Mouse (Mus musculus) neural tube, embryonic 13.5 days (tissue): ENCODE results near the gene Kbtbd3. TPM values are rescaled to one million over a fixed set of nuclear protein-coding genes. Genes with fewer than 3 reads are reported as not detected.

Source experiments
- ATAC-seq: fragments of 200-750 bp; cut with Nextera tagmentation; 2 replicates; pipeline ENCODE4 v1.8.0; 2017; ENCODE audit warnings: low read depth, mild to moderate bottlenecking, moderate TSS enrichment, moderate library complexity
- H3K27ac ChIP-seq: fragments of 300-500 bp; sonication (generic); replicated peaks from 2 replicates; pipeline ENCODE4 v1.5.1; 2015; ENCODE audit warnings: moderate library complexity, mild to moderate bottlenecking, inconsistent platforms
- H3K27me3 ChIP-seq: fragments of 300-500 bp; sonication (generic); 2 replicates; pipeline ENCODE4 v1.6.1; 2015; ENCODE audit warnings: mild to moderate bottlenecking, inconsistent platforms
- H3K36me3 ChIP-seq: fragments of 300-500 bp; sonication (generic); 2 replicates; pipeline ENCODE4 v1.6.1; 2015; ENCODE audit warnings: mild to moderate bottlenecking, inconsistent platforms
- H3K4me1 ChIP-seq: fragments of 300-500 bp; sonication (generic); replicated peaks from 2 replicates; pipeline ENCODE4 v1.6.1; 2015; ENCODE audit warnings: inconsistent platforms
- H3K4me2 ChIP-seq: fragments of 300-500 bp; sonication (generic); 2 replicates; pipeline ENCODE4 v1.6.1; 2015; ENCODE audit warnings: inconsistent platforms, mild to moderate bottlenecking, moderate library complexity
- H3K4me3 ChIP-seq: fragments of 300-500 bp; sonication (generic); 2 replicates; pipeline ENCODE4 v1.5.1; 2015; ENCODE audit warnings: mild to moderate bottlenecking, inconsistent platforms
- H3K9ac ChIP-seq: fragments of 300-500 bp; sonication (generic); 2 replicates; pipeline ENCODE4 v1.6.1; 2015; ENCODE audit warnings: moderate library complexity, mild to moderate bottlenecking, inconsistent platforms
- H3K9me3 ChIP-seq: fragments of 300-500 bp; sonication (generic); 2 replicates; pipeline ENCODE4 v1.6.1; 2016; ENCODE audit warnings: inconsistent platforms
- WGBS: fragments of 180-500 bp; shearing (Covaris S2); methylation state at CpG from one replicate; pipeline ENCODE4 v1.1.7; 2015; 5-methylcytosine and 5-hydroxymethylcytosine counted together
- polyA plus RNA-seq: library from polyadenylated mRNA; unstranded; fragments of >200 nt; fragmentation: Nextera tagmentation; extraction: Ambion mirVana; gene quantifications from 2 replicates; pipeline ENCODE4 v1.2.1, GENCODE M21; 2015

Gene Kbtbd3
- 12.0 and 13.6 TPM in 2 replicates for polyA plus RNA-seq

DNA sequence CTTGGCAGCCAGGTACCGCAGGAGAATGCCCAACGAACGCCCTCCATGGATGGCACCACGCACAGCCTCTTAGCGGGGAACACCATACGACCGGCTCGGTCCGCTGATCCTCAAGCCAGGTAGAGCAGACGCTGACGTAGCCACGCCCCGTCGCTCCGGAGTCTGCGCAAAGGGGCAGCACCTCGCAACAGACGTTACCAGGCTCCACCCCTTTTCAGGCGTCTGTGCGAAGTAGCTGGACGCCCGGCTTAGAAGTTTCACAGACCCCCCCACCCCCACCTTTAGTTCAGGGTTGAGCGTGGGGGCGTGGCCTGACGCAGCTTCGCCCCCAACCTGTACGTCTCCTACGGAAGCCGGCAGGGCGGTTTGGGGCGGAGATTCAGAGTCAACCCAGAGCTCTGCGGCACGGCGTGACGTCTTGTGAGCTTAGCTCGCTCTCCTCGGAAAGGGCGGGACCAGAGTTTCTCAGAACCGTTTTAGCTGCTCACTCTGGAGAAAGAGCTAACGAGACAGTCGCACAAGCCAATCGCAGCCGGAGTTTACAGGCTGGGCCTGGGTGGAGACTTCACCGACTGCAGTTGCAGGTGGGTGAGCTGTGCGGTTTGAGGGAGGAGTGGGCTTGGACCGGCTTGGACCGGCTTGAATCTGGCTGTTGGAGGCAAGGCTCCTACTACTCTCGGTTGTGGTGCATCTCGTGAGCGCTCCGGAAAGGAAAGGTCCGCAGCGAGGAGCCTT lies at the start of gene Kbtbd3, which contains the start of gene Aasdhppt:
Gene Kbtbd3, plus strand, starts transcription at position 483 of the 735 bp plus-strand sequence.
Gene Aasdhppt, minus strand, starts transcription at position 121 of the 735 bp plus-strand sequence.
- Histone ChIP-seq H3K4me1 (peaks cover 26% of the 10 kb centered on the region), H3K9ac (peak within 1 kb of the TSS; percentile 88)
- under 1% methylated on average over 53 of the region's 53 CpGs for WGBS

DNA sequence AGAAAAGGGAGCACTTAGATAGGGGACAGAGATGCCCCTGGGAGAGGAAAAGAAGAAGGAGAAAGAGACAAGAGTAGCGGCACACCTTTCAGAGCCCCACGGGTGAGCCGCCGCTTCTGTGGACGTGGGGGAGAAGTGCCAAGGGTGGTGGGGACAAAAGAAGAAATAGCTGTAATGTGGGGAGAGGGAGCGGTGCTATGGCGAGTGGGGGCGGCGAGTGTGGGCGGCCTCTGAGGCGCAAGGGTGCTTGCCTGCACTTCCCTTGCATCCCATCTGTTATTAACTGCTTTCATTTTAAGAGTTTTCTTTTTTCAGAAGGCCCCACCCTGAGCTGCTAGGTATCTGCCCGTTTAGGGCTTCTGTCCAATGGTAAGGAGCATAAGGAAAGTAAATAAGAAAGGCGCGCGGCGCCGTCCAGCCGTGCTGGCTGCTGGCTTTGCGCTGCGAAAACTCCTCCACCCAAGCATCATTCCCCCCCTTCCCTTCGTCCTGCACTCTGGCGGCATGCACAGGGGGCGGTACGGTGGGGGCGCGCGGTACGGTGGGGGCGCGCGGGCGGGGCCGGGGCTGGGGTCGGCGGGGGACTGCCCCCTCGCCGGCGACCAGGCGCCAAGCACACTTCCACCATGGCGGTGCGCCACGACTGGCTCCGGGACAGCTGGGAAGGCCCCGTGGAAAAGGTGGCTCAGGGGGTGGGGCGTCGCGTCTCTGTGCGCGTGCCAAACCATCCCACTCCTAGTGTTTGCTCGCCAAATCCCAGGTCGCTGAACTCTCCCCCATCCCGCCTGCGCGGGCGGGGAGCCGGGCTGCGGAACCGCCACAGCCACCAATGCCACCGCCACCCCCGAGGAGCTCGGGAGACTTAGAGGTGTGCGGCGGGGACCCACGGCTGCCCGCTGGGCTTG lies 49.5 kb upstream of the Kbtbd3 start:
- no peaks in the 10 kb centered on the region for H3K36me3 ChIP-seq
- 50% methylated on average over 65 of the region's 65 CpGs for WGBS
- H3K9me3 ChIP-seq: peaks cover 14% of the 10 kb centered on the region; the same call in 1 of the 2 replicates
- no peak overlapping the region for H3K4me2 ChIP-seq
- H3K4me1 ChIP-seq: no peaks in the 10 kb centered on the region
- no peak overlapping the region for H3K9ac ChIP-seq
- ATAC-seq: peak; percentile 63
- no peaks in the 10 kb centered on the region for H3K27me3 ChIP-seq
- H3K4me3 ChIP-seq: peak overlapping the region; percentile 26
- no peak overlapping the region for H3K27ac ChIP-seq

More for the DNA sequence above, at the start of gene Kbtbd3, which contains the start of gene Aasdhppt:
- Histone ChIP-seq H3K27ac (peak within 1 kb of the TSS; percentile 93), H3K9me3 (no peaks in the 10 kb centered on the region), H3K4me3 (peak within 1 kb of the TSS; percentile 73), H3K27me3 (no peaks in the 10 kb centered on the region), H3K4me2 (peak within 1 kb of the TSS; percentile 75), H3K36me3 (no peaks in the 10 kb centered on the region)
- peak; percentile 98 for ATAC-seq

DNA sequence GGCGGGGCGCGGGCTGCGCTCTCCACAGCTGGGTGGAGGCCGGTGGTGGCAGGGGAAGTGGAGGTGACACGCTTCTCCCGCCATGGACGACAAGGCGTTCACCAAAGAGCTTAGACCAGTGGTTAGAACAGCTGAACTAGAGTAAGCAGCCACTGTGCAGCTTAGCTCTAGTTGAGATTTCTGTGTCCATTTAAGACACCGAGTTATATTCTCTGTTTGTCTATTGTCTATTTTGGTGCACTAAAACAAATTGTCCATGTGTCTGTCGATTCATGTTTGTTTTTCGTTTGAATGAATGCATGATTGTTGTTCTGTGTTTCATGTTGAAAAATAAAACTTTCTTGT lies 48.9 kb upstream of the Kbtbd3 start:
- no peaks in the 10 kb centered on the region for H3K4me1 ChIP-seq
- H3K27ac ChIP-seq: no peak overlapping the region
- H3K4me3 ChIP-seq: peak overlapping the region; percentile 26
- no peak for ATAC-seq
- H3K4me2 ChIP-seq: no peak overlapping the region
- H3K9ac ChIP-seq: no peak overlapping the region
- no peaks in the 10 kb centered on the region for H3K36me3 ChIP-seq
- WGBS: 65% methylated on average over 12 of the region's 12 CpGs
- H3K27me3 ChIP-seq: no peaks in the 10 kb centered on the region
- peaks cover 14% of the 10 kb centered on the region; the same call in 1 of the 2 replicates for H3K9me3 ChIP-seq

DNA sequence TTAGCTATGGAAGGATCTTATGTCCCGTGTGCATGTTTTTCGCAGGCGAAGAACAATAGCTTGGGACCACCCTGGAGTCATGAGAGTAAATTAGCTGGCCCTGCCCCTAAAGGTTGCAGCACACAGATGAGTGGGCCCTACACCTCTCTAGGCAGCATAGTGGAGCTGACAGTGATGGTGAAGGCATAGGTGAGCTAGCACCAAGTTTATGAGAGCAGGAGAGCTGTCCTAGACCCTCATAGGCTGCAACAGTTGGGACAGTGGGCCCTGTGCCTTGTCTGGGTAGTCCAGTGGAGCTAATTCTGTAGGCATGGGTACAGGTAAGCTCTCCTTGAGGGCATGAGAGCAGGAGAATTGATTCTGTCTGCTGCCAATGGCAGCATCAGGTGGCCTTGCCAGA lies 42.8 kb upstream of the Kbtbd3 start:
- Histone ChIP-seq H3K9ac (no peak overlapping the region), H3K9me3 (no peaks in the 10 kb centered on the region), H3K4me1 (no peaks in the 10 kb centered on the region), H3K27ac (no peak overlapping the region), H3K27me3 (no peaks in the 10 kb centered on the region), H3K36me3 (no peaks in the 10 kb centered on the region), H3K4me2 (no peak overlapping the region), H3K4me3 (no peak overlapping the region)
- no peak for ATAC-seq
- WGBS: 98% methylated on average over 3 of the region's 3 CpGs

DNA sequence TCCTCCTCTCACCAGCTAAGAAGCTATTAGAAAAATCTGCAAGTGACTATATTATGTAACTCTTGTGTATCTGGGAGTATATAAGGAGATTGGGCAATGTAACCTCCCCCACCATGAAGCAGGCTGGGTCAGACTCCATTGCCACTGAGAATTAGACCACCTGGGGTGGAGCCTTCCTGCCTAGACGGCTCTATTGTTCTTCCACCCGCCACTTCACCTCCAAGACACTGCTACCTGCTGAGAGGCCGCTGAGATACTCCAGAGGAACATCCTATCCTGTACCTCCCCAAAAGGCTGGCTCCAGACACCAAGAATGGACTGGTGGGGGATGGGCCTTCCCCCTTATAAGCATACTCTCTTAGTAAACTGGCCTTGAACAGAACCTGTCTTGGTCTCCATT lies 25.8 kb upstream of the Kbtbd3 start:
- H3K27ac ChIP-seq: no peak overlapping the region
- H3K36me3 ChIP-seq: peaks cover 18% of the 10 kb centered on the region; the same call in 1 of the 2 replicates
- no peak for ATAC-seq
- H3K27me3 ChIP-seq: no peaks in the 10 kb centered on the region
- WGBS: 0% methylated on average over 3 of the region's 3 CpGs
- H3K4me1 ChIP-seq: no peaks in the 10 kb centered on the region
- H3K4me2 ChIP-seq: no peak overlapping the region
- H3K4me3 ChIP-seq: no peak overlapping the region
- H3K9me3 ChIP-seq: no peaks in the 10 kb centered on the region
- no peak overlapping the region for H3K9ac ChIP-seq

DNA sequence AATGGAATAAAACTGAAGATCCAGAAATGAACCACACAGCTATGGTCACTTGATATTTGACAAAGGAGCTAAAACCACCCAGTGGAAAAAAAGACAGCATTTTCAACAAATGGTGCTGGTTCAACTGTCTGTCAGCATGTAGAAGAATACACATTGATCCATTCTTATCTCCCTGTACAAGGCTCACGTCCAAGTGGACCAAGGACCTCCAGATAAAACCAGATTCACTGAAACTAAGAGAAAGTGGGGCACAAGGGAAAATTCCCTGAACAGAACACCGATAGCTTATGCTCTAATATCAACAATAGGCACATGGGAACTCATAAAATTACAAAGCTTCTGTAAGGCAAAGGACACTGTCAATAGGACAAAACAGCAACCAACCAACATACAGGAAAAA lies 9.2 kb upstream of the Kbtbd3 start:
- H3K4me3 ChIP-seq: no peak overlapping the region
- no peak for ATAC-seq
- H3K4me2 ChIP-seq: no peak overlapping the region
- H3K9ac ChIP-seq: no peak overlapping the region
- no peak overlapping the region for H3K27ac ChIP-seq
- no peaks in the 10 kb centered on the region for H3K9me3 ChIP-seq
- no peaks in the 10 kb centered on the region for H3K27me3 ChIP-seq
- H3K36me3 ChIP-seq: peaks cover 32% of the 10 kb centered on the region
- 97% methylated on average over 2 of the region's 2 CpGs for WGBS
- no peaks in the 10 kb centered on the region for H3K4me1 ChIP-seq

DNA sequence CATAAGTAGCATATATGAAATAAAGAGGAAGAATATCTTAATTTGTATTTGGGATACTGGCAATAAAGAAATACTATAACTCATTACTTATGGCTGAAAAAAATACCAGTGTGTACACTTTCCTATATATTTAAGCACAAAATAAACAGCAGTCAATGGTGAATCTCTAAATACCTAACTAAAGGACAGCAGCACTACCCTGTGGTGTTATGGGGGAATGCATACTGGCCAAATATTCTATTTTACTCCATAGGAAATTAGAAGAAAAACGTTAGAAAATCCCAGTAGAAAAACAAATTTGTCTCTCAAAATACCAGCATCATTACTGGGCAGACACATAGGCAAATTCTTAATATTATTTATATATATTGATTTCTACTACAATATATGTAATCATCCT lies 4.8 kb upstream of the Kbtbd3 start:
- H3K4me2 ChIP-seq: no peak overlapping the region
- WGBS: 67% methylated on average over 1 of the region's 1 CpGs
- no peak overlapping the region for H3K27ac ChIP-seq
- no peak overlapping the region for H3K9ac ChIP-seq
- H3K27me3 ChIP-seq: no peaks in the 10 kb centered on the region
- peaks cover 15% of the 10 kb centered on the region for H3K4me1 ChIP-seq
- H3K36me3 ChIP-seq: peaks cover 17% of the 10 kb centered on the region
- no peak overlapping the region for H3K4me3 ChIP-seq
- H3K9me3 ChIP-seq: no peaks in the 10 kb centered on the region
- ATAC-seq: no peak

DNA sequence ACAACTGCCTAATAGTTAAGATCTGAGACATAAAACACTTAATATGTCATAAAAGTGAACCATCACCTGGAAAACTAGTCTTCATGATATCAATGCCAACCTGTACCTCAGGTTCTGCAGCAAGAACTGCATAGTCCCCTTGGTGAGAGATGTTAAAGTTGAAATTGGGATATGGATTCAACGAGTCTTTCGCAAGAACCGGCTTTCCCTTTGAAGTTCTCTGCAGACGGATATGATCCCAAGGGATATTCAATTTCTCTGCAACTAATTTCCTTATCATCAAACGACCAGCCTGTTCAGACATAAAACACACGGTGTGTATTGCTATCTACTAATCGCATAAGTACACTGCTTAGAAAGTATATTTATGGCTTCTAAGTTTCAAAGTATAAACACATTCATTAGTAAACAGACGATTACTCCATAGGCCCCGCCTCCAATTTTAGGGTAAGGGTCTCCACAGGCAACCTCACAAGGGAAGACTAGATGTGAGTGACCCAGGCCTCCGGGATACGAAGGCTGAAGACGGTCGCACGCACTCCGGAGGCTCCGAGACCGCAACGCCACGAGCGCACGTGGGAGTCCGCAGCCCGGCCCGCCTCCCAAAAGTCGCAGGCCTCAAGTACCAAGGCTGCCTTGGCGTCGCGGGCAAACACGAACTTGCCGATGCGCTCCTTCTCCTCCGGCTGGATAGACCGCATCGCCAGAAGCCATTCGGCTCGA lies 844 bp upstream of the Kbtbd3 start:
- H3K27me3 ChIP-seq: no peaks in the 10 kb centered on the region
- H3K4me2 ChIP-seq: peak overlapping the region; percentile 75
- WGBS: under 1% methylated on average over 36 of the region's 36 CpGs
- H3K4me3 ChIP-seq: peak overlapping the region; percentile 73
- H3K4me1 ChIP-seq: peaks cover 26% of the 10 kb centered on the region
- H3K9ac ChIP-seq: peak overlapping the region; percentile 88
- peak overlapping the region; percentile 93 for H3K27ac ChIP-seq
- no peaks in the 10 kb centered on the region for H3K36me3 ChIP-seq
- H3K9me3 ChIP-seq: no peaks in the 10 kb centered on the region
- ATAC-seq: peak; percentile 59

DNA sequence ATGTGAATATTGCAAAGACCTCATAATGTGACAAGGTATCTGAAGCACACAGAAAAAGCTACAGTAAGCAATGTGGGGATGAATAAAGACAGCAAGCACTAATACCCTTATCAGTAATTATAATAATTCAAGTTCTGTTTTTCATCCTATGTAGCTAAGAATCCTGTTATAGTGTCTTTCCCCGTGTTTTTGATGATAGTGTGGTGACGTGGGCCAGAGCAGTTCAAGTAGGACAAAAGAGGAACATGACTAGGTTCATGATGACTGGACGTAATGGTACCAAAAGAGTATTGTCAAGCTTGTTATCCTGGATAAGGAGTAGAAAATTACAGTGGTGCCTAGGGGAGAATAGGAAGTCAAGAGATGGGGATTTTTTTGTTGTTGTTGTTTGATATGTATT lies 1.1 kb downstream of the Kbtbd3 start:
- peak overlapping the region; percentile 75 for H3K4me2 ChIP-seq
- 79% methylated on average over 3 of the region's 3 CpGs for WGBS
- peak overlapping the region; percentile 93 for H3K27ac ChIP-seq
- no peaks in the 10 kb centered on the region for H3K36me3 ChIP-seq
- no peak for ATAC-seq
- H3K4me3 ChIP-seq: peak overlapping the region; percentile 73
- H3K27me3 ChIP-seq: no peaks in the 10 kb centered on the region
- no peaks in the 10 kb centered on the region for H3K9me3 ChIP-seq
- H3K9ac ChIP-seq: peak overlapping the region; percentile 88
- H3K4me1 ChIP-seq: peaks cover 26% of the 10 kb centered on the region

DNA sequence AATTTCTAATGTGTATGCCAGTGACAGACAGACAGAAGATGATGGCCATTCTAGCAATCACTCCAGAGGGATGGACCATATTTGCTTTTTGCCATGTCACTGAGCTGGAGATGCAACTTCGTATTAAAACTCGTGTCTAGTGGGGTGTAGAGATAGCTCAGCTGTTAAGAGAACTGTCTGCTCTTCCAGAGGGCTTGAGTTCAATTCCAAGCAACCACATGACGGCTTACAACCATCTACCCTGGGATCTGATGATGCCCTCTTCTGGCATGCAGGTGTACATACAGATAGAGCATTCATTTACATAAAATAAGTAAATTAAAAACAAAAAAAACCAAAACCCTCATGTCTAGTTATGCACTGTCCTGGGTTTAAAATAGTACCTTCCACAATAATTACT lies 1.5 kb downstream of the Kbtbd3 start:
- no peak for ATAC-seq
- Histone ChIP-seq H3K36me3 (no peaks in the 10 kb centered on the region), H3K9ac (no peak overlapping the region), H3K4me3 (0 out of 2 replicates have a peak overlapping the region, but pooled peaks have one; percentile 73), H3K27ac (no peak overlapping the region), H3K4me1 (peaks cover 25% of the 10 kb centered on the region), H3K4me2 (peak overlapping the region; percentile 75; the same call in 1 of the 2 replicates), H3K9me3 (no peaks in the 10 kb centered on the region), H3K27me3 (no peaks in the 10 kb centered on the region)
- 89% methylated on average over 3 of the region's 3 CpGs for WGBS

DNA sequence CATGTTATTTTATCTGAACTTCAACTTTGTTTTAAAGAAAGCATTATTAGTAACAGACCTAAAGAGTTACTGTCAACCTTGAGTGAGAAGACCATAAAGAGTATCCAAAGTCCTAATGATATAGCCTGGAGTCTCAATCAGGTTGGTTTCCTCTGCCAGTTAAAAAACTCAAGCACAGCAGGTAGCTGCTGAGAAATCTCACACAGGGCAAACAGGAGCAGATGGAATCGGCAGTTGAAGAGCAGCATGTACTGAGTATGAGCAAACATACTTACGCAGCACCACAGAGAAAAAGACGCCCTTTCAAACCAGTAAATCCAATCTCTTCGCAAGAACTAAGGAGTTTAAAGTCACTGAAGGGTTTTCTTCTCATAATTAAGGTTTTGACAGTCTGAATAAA lies 4.3 kb downstream of the Kbtbd3 start:
- 95% methylated on average over 4 of the region's 4 CpGs for WGBS
- H3K27me3 ChIP-seq: no peaks in the 10 kb centered on the region
- no peak overlapping the region for H3K9ac ChIP-seq
- ATAC-seq: no peak
- H3K27ac ChIP-seq: no peak overlapping the region
- peaks cover 11% of the 10 kb centered on the region for H3K4me1 ChIP-seq
- no peaks in the 10 kb centered on the region for H3K9me3 ChIP-seq
- no peak overlapping the region for H3K4me3 ChIP-seq
- H3K4me2 ChIP-seq: no peak overlapping the region
- H3K36me3 ChIP-seq: no peaks in the 10 kb centered on the region
